Mouse (Mus musculus): ENCODE measurements at regions not wholly inside any gene's neighbourhood (a gene's known extent, or its start where the extent isn't known, plus 50 kb on each side); places are given as distances from the start of the nearest gene placed in this dataset.

DNA sequence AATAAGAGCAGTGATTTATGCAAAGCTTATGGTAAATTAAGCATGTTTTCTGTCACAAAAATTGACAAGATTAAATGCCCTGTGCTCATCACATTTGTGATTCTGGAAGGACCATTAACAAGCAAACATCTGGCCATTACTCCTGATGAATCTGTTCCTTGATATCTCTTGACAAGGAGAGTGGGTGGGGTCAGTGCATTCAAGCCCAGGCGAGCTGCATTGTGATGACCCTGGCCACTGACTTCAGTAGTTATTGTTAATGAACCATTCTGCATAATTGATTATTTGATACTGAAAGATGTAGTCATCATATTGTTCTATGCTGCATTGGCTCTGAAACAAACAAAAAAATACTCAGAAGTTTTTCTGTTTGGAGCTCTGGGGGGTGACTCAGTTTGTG lies 115.4 kb upstream of the Prmt6 start:
- DNase-seq (ENCODE audit: low spot score) = no peak
- no peaks in the 10 kb centered on the region for H3K9me3 ChIP-seq (ENCODE audit: low read length)
- no peak overlapping the region for H3K27ac ChIP-seq (ENCODE audit: low read length)
- 35% methylated on average over 1 of the region's 1 CpGs for WGBS
- no peak overlapping the region for H3K9ac ChIP-seq (replicated peaks; ENCODE audit: low read depth)
- no peaks in the 10 kb centered on the region for H3K27me3 ChIP-seq (replicated peaks; ENCODE audit: insufficient read depth, low read length)
- H3K4me2 ChIP-seq (replicated peaks; ENCODE audit: low read depth, low read length) = no peak overlapping the region
- TF ChIP-seq CTCF (IDR thresholded peaks at IDR 0.05) (no peak), EP300 (IDR thresholded peaks at IDR 0.05) (no peak)
- no peak overlapping the region for H3K4me3 ChIP-seq (ENCODE audit: low read depth, low read length)
- H3K36me3 ChIP-seq (ENCODE audit: insufficient read depth, low read length) = no peaks in the 10 kb centered on the region
- no peaks in the 10 kb centered on the region for H3K4me1 ChIP-seq (ENCODE audit: insufficient read depth, low read depth, low read length)
- no peak for ATAC-seq

DNA sequence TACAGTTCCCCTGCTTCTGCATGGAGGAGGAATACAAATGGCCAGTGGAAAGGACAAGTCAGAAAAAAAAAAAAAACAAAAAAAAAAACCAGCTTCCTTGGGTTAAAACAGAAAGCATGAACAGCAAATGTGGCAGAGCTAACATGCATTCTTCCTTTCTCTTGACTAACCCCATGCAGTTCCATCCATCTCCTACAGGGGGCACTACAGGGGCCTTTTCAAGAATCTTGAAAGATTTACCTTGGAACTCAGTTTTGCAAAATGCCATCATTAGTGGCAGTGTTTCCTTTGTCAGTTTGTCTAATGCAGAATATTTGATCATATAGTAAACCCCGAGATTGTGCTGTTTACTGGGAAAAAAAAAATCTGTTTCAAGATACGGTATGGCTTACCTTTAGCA lies 111.1 kb upstream of the Prmt6 start:
- H3K9ac ChIP-seq (replicated peaks; ENCODE audit: low read depth) = no peak overlapping the region
- no peaks in the 10 kb centered on the region for H3K27me3 ChIP-seq (replicated peaks; ENCODE audit: insufficient read depth, low read length)
- ATAC-seq = no peak

DNA sequence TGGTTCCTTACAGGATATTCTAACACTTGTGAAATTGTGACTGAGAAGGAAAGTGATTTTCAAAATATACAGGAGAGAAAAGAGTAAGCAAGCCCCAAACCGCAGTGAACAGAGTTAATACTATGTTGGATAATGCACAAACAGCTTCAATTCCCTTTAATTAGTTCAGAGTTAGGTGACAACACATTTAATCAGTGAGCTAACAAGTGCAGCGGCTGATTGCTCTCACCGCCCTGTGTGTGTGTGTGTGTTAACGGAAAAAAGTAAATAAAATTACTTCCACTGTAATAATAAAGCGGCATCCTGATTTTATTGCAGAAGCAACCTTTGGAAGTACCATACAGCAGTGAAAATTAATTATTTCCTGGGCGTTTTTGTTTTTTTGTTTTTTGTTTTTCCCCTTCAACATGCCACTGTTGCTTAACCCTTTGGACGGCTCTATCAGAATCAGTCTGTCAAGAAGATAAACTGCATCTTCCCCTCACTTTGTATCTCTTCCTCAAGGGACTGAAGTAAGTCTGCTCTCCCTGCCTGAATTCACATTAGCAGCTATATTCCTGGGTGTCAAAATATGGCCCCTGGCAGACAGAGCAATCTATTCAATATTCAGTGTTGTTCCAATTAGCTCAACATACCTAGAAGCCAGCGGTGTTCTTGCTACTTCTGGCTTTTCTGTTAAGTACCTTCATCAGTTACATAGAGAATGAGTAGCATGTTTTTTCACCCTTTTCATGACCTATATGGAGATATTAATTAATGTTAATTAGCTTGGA lies 106.2 kb upstream of the Prmt6 start:
- no peak overlapping the region for H3K27ac ChIP-seq (ENCODE audit: low read length)
- no peaks in the 10 kb centered on the region for H3K4me1 ChIP-seq (ENCODE audit: insufficient read depth, low read depth, low read length)
- no peaks in the 10 kb centered on the region for H3K36me3 ChIP-seq (ENCODE audit: insufficient read depth, low read length)
- DNase-seq (ENCODE audit: low spot score) = no peak
- WGBS = 72% methylated on average over 8 of the region's 8 CpGs
- ATAC-seq = no peak
- H3K4me2 ChIP-seq (replicated peaks; ENCODE audit: low read depth, low read length) = no peak overlapping the region
- no peaks in the 10 kb centered on the region for H3K27me3 ChIP-seq (replicated peaks; ENCODE audit: insufficient read depth, low read length)
- no peak for TF ChIP-seq CTCF (IDR thresholded peaks at IDR 0.05)
- TF ChIP-seq EP300 (IDR thresholded peaks at IDR 0.05) = no peak
- no peak overlapping the region for H3K4me3 ChIP-seq (ENCODE audit: low read depth, low read length)
- no peak overlapping the region for H3K9ac ChIP-seq (replicated peaks; ENCODE audit: low read depth)
- H3K9me3 ChIP-seq (ENCODE audit: low read length) = no peaks in the 10 kb centered on the region

More for the DNA sequence above, 111.1 kb upstream of the Prmt6 start:
- DNase-seq (ENCODE audit: low spot score) = no peak
- Histone ChIP-seq H3K4me2 (replicated peaks; ENCODE audit: low read depth, low read length) (no peak overlapping the region), H3K36me3 (ENCODE audit: insufficient read depth, low read length) (no peaks in the 10 kb centered on the region), H3K9me3 (ENCODE audit: low read length) (no peaks in the 10 kb centered on the region), H3K4me1 (ENCODE audit: insufficient read depth, low read depth, low read length) (no peaks in the 10 kb centered on the region), H3K27ac (ENCODE audit: low read length) (no peak overlapping the region), H3K4me3 (ENCODE audit: low read depth, low read length) (no peak overlapping the region)
- WGBS = 90% methylated on average over 2 of the region's 2 CpGs
- TF ChIP-seq EP300 (IDR thresholded peaks at IDR 0.05) (no peak), CTCF (IDR thresholded peaks at IDR 0.05) (0 out of 2 replicates have a peak, but pooled peaks have one; percentile 14)

DNA sequence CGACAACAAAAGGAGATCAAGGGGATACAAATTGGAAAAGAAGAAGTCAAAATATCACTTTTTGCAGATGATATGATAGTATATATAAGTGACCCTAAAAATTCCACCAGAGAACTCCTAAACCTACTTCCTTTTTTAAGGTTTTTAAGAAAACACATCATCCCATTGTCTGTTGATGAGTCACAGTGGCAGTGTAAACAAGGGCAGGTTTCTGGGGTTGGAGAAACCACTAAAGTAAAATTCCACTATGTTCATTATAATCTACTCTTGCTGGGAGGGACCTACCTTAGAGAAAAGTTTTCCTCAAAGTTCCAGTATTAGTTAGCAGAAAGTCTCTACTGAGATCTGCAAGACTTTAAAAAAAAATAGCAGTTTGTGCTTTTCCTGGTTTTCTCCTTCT lies 102.9 kb upstream of the Prmt6 start:
- no peaks in the 10 kb centered on the region for H3K9me3 ChIP-seq (ENCODE audit: low read length)
- no peak for TF ChIP-seq CTCF (IDR thresholded peaks at IDR 0.05)
- TF ChIP-seq EP300 (IDR thresholded peaks at IDR 0.05) = no peak
- H3K36me3 ChIP-seq (ENCODE audit: insufficient read depth, low read length) = no peaks in the 10 kb centered on the region
- H3K27ac ChIP-seq (ENCODE audit: low read length) = no peak overlapping the region
- H3K4me2 ChIP-seq (replicated peaks; ENCODE audit: low read depth, low read length) = no peak overlapping the region
- ATAC-seq = no peak
- H3K4me3 ChIP-seq (ENCODE audit: low read depth, low read length) = no peak overlapping the region
- no peaks in the 10 kb centered on the region for H3K4me1 ChIP-seq (ENCODE audit: insufficient read depth, low read depth, low read length)
- no peak overlapping the region for H3K9ac ChIP-seq (replicated peaks; ENCODE audit: low read depth)
- WGBS = 44% methylated on average over 1 of the region's 1 CpGs
- H3K27me3 ChIP-seq (replicated peaks; ENCODE audit: insufficient read depth, low read length) = no peaks in the 10 kb centered on the region
- DNase-seq (ENCODE audit: low spot score) = no peak

DNA sequence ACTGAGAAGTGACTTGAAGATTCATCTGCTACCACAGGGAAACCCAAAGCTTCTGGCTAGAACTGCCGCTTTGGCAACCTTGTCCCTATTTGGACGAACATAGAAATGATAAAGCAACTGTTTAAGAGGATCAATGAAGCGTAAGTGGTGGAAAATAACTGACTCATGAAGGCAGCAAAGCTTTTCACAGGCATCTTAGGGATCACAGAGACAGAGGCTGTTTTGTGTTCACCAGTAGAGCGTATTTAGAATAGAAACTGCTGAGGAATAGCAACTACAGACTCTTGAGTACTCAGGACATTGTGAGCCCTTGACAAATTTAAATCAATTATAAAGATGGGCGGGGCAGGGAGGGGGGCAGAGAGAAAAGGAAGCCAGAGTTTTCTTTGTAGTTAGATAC lies 99.3 kb upstream of the Prmt6 start:
- DNase-seq (ENCODE audit: low spot score) (no peak), ATAC-seq (no peak)
- Histone ChIP-seq H3K27ac (ENCODE audit: low read length) (no peak overlapping the region), H3K4me3 (ENCODE audit: low read depth, low read length) (no peak overlapping the region), H3K4me2 (replicated peaks; ENCODE audit: low read depth, low read length) (no peak overlapping the region), H3K27me3 (replicated peaks; ENCODE audit: insufficient read depth, low read length) (no peaks in the 10 kb centered on the region), H3K4me1 (ENCODE audit: insufficient read depth, low read depth, low read length) (no peaks in the 10 kb centered on the region), H3K36me3 (ENCODE audit: insufficient read depth, low read length) (no peaks in the 10 kb centered on the region), H3K9ac (replicated peaks; ENCODE audit: low read depth) (no peak overlapping the region), H3K9me3 (ENCODE audit: low read length) (no peaks in the 10 kb centered on the region)
- 76% methylated on average over 5 of the region's 5 CpGs for WGBS
- TF ChIP-seq EP300 (IDR thresholded peaks at IDR 0.05) (no peak), CTCF (IDR thresholded peaks at IDR 0.05) (no peak)

DNA sequence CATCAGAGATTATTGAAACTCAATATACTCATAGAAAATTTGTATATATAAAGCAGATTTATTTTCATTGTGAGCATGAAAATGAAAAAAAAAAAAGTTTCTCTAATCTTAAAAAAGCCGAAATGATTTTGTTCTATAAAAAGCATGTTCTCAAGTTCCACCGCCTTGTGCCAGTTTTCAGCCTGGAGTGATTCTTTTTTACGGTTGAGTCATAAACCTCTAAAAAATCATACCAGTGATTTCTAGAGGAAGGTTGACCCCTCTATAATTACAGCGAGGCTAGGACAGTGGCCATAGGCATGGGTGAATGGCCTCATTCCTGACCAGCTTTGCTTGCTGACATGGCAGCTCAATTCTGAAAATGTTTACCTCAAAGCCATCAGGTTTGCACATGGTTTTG lies 98.6 kb upstream of the Prmt6 start:
- Histone ChIP-seq H3K27ac (ENCODE audit: low read length) (no peak overlapping the region), H3K36me3 (ENCODE audit: insufficient read depth, low read length) (no peaks in the 10 kb centered on the region), H3K9ac (replicated peaks; ENCODE audit: low read depth) (no peak overlapping the region), H3K4me2 (replicated peaks; ENCODE audit: low read depth, low read length) (no peak overlapping the region), H3K27me3 (replicated peaks; ENCODE audit: insufficient read depth, low read length) (no peaks in the 10 kb centered on the region), H3K9me3 (ENCODE audit: low read length) (no peaks in the 10 kb centered on the region), H3K4me3 (ENCODE audit: low read depth, low read length) (no peak overlapping the region), H3K4me1 (ENCODE audit: insufficient read depth, low read depth, low read length) (no peaks in the 10 kb centered on the region)
- DNase-seq (ENCODE audit: low spot score) (no peak), ATAC-seq (no peak)
- no peak for TF ChIP-seq EP300 (IDR thresholded peaks at IDR 0.05)
- no peak for TF ChIP-seq CTCF (IDR thresholded peaks at IDR 0.05)
- 87% methylated on average over 4 of the region's 4 CpGs for WGBS

Measured in lung, postnatal 0 days (tissue).